Mouse (Mus musculus) urinary bladder, postnatal 36 days (tissue): ENCODE data around the gene Acly.

Experiments used
- DNase-seq, 2 experiments: peaks; one replicate each; pipeline ENCODE4 v3.0.0; 2022; ENCODE audit warnings: low spot score in 2 of 2, mixed read lengths in 1 of 2

Acly gene

DNA sequence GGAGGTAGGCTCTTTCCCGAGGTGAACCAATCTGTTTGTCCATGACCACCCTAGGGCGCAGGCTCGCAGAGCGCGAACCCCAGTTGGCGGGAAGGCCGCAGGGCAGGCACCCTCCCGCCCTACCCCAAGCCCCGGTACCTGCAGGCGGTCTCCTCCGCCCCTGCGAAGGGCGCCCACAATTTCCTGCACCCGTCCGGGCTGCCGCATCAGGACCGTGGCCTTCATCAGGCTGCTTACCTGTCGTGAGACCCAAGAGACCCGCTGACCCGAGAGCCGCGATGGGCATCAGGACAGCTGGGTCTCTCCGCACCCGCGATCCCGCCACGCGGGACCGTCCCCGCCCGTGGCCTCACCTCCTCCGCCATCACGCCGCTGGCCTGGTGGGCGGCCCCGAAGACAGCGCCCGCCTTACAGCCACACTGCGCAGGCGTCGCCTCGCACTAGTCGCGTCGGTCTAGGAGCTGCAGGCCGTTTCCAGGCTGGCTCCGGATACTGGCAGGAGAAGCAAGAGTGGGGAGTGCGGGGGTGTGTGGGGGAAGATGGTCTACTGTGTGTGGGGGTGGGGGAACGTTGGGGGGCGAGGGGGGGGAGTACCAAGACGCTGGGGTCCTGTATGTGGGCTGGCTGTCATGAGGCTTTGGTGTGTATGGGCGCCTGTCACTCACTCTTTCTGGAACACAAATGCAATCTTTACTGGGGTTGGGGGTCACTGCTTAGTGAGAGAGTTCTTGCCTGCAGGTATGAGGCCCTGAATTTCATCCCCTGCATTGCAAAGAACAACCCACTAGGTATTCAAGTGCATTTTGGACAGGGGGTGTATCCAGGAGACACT is 86.9 kb downstream of the Acly start:
- DNase-seq: peak; percentile 76 to 86

GRCm38 (mm10) chr11:100437901-100438300 is 89.9 kb downstream of the Acly start:
- DNase-seq: no peak

- no peak for DNase-seq
Measured at GRCm38 (mm10) chr11:100435678-100436246, 92.0 kb downstream of the Acly start.

DNA sequence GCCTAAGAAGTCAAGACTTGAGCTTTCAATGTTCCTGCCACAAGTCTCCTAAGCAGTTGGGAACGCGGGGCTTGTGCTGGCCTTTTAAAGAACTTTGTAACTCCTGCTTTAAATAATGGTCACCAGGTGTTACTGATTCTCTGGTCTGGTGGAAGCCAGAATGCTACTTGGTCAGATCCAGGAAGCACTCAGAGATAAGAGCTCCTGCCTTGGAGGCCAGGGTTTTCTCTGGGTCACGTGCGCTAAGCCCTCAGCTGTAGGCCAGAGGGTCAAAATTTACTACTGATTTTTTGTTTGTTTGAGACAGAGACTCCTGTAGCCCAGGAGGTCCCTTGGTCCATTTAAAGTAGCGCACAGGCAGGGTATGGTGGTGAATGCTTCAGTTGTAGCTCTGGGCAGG is 95.8 kb downstream of the Acly start:
- DNase-seq: no peak

DNA sequence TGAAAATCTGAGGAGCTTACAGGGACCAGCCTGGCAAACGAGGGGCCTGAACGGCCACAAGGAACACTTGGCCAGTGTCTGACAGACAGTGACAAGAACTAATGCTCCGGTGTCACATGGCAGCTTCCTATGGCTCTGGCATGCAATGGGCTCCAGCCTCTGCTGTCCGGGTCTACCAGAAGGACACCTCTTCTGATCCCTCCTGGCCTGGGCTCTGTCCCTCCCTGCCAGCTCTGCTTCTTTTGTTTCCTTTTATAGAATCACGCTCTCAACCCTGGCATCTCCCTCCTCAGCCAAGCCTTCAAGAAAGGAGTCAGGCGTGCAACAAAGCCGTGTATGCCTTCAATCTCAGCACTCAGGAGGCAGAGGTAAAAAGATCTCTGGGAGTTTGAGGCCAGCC is 97.7 kb downstream of the Acly start:
- DNase-seq: no peak

GRCm38 (mm10) chr11:100428612-100429199 is 99.1 kb downstream of the Acly start:
- DNase-seq: no peak

DNA sequence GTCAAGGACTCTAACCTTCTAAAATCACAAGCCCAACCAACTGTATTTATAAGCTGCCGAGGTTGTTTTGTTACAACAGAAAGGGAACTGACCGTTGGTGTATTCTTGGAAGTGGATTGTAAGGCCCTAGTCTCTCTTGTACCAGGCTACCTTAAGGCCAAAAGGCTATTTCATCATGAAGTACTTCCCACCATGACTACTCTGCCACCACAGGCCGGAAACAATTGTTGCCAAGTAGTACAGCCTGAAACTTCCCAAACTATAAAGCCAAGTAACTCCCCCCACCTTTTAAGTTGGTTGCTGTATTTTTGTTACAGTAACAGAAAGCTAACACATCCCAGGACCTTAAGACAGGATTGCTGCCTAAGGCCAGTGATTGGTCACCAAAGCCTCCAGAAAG is 101.0 kb downstream of the Acly start:
- DNase-seq: no peak
